ENCODE assay signal across 11 mouse cellular contexts in genomic region chr17:84141691-84142090, GRCm38 (mm10). TPM values are rescaled to one million over a fixed set of nuclear protein-coding genes. Genes with fewer than 3 reads are reported as not detected.
A peak's percentile ranks its signal among the peaks of the same experiment; 100 is the strongest.
DNase-seq lines count a peak whose midpoint lies in the region; ATAC-seq and TF ChIP-seq lines count a peak whose summit lies in the region.
"Had no signal": no experiment of that assay in that cellular context is flagged by ENCODE, and none has a peak within 500 bp of the region (broad histone marks: within the 10 kb centered on the region; RNA-seq: fewer than 3 reads in every experiment).

No protein-coding gene starts in this region.

- no peaks in the 10 kb centered on the region for H3K9me3 ChIP-seq in kidney, embryonic 14.5 days (ENCODE audit: control insufficient read depth, low read length)
- H3K9me3 ChIP-seq: embryonic facial prominence, embryonic 15.5 days; neural tube, embryonic 13.5 days had no signal

- no peak overlapping the region; the same call in 1 of the 2 replicates for H3K27ac ChIP-seq in kidney, embryonic 14.5 days (ENCODE audit: low read depth, low read length)
- H3K27ac ChIP-seq in heart, adult 2 months, result peak overlapping the region; percentile 76
- H3K27ac ChIP-seq: neural tube, embryonic 13.5 days had no signal

- H3K27me3 ChIP-seq in kidney, embryonic 14.5 days (ENCODE audit: control insufficient read depth, insufficient read depth, low read length), result no peaks in the 10 kb centered on the region
- H3K27me3 ChIP-seq in heart, adult 2 months (ENCODE audit: control insufficient read depth, insufficient read depth, low read length), result no peaks in the 10 kb centered on the region
- H3K27me3 ChIP-seq: embryonic facial prominence, embryonic 15.5 days; neural tube, embryonic 13.5 days had no signal

- ATAC-seq in kidney, embryonic 14.5 days (ENCODE audit: low FRiP score, low TSS enrichment), result no peak
- no peak for ATAC-seq in inflammation-experienced regulatory T-cells, adult 6 months

- H3K4me1 ChIP-seq in kidney, embryonic 14.5 days (ENCODE audit: control insufficient read depth, insufficient read depth, low read length), result peaks cover 50% of the 10 kb centered on the region
- H3K4me1 ChIP-seq in heart, adult 2 months (ENCODE audit: control insufficient read depth, insufficient read depth, low read length), result peaks cover 41% of the 10 kb centered on the region

- no peak overlapping the region for H3K4me2 ChIP-seq in kidney, embryonic 14.5 days (replicated peaks; ENCODE audit: low read depth, low read length)
- H3K4me2 ChIP-seq: embryonic facial prominence, embryonic 15.5 days; neural tube, embryonic 13.5 days had no signal

- intact Hi-C loops in heart, adult 2 months (cut with DNase I), result no loop called here

- no peak for TF ChIP-seq EP300 in heart, adult 2 months (IDR thresholded peaks at IDR 0.05; ENCODE audit: insufficient read depth, low read depth, low read length)

- no peak for TF ChIP-seq POLR2A in heart, adult 2 months (IDR thresholded peaks at IDR 0.05; ENCODE audit: insufficient read depth, low read depth, low read length)

- no peaks in the 10 kb centered on the region for H3K36me3 ChIP-seq in kidney, embryonic 14.5 days (ENCODE audit: control insufficient read depth, insufficient read depth, low read length)
- no peaks in the 10 kb centered on the region for H3K36me3 ChIP-seq in heart, adult 2 months (ENCODE audit: control insufficient read depth, insufficient read depth, low read length)
- H3K36me3 ChIP-seq: embryonic facial prominence, embryonic 15.5 days; neural tube, embryonic 13.5 days had no signal

- 62% methylated on average over 6 of the region's 6 CpGs for WGBS in kidney, embryonic 14.5 days
- WGBS in heart, adult 2 months, result 47% methylated on average over 6 of the region's 6 CpGs

- peak; percentile 50 for DNase-seq in kidney, adult 9 months
- DNase-seq in heart, adult 2 months, result peak in 1 of 2 experiments; percentile 60
- peak; percentile 66 for DNase-seq in kidney, postnatal 14 days
- DNase-seq in lung, postnatal 4 days, result peak; percentile 67 to 79
- no peak for DNase-seq in ovary, postnatal 36 days (ENCODE audit: low spot score)
- no peak for DNase-seq in cerebellum, postnatal 25 days
- DNase-seq: adrenal gland, postnatal 25 days had no signal

- no peaks in the 10 kb centered on the region for H3K79me2 ChIP-seq in heart, adult 2 months (replicated peaks; ENCODE audit: control insufficient read depth, insufficient read depth, low read length)

- no peak for TF ChIP-seq CTCF in heart, adult 2 months (IDR thresholded peaks at IDR 0.05)

- H3K4me3 ChIP-seq in kidney, embryonic 14.5 days (ENCODE audit: low read length), result no peak overlapping the region
- no peak overlapping the region for H3K4me3 ChIP-seq in heart, adult 2 months
- H3K4me3 ChIP-seq: embryonic facial prominence, embryonic 15.5 days; neural tube, embryonic 13.5 days had no signal

- no peak overlapping the region for H3K9ac ChIP-seq in kidney, embryonic 14.5 days (ENCODE audit: low read depth, low read length)
- peak overlapping the region; percentile 19; the same call in 1 of the 2 replicates for H3K9ac ChIP-seq in heart, adult 2 months (ENCODE audit: low read depth, low read length)
- H3K9ac ChIP-seq: embryonic facial prominence, embryonic 15.5 days; neural tube, embryonic 13.5 days had no signal

RNA-seq across cellular contexts. Expression of gene Zfp36l2, which starts 46.1 kb away (rescaled TPM):
- 22.5 and 24.3 TPM in 2 replicates for polyA plus RNA-seq in kidney, embryonic 14.5 days (2014; fragmentation: Nextera tagmentation; extraction: Ambion mirVana)
- total RNA-seq in heart, adult 2 months (2021), result 10 to 100 TPM; 19.3 to 23.3 TPM
- polyA plus RNA-seq in heart, adult 2 months (2012; rRNA removed), result 15.7 and 19.8 TPM in 2 replicates
- 10 to 100 TPM; 30.4 to 54.7 (median 42.3) TPM for polyA plus RNA-seq in inflammation-experienced regulatory T-cells, adult 6 months (2017; shearing (Covaris generic))

Comparison
In these comparisons a context has a peak if more than half of its experiments do, and no peak if none do; other contexts are left out.
1. DNase-seq: peak in kidney, adult 9 months (single experiment), kidney, postnatal 14 days (single experiment) and lung, postnatal 4 days (2 of 2); none in ovary, postnatal 36 days (single experiment) and cerebellum, postnatal 25 days (0 of 2).